Mouse (Mus musculus): ENCODE measurements around the gene Alg14. TPM values are rescaled to one million over a fixed set of nuclear protein-coding genes. Genes with fewer than 3 reads are reported as not detected.
A peak's percentile ranks its signal among the peaks of the same experiment; 100 is the strongest.

Gene Alg14
- polyA plus RNA-seq, 1 experiment from 2014 or later: 33.8 TPM

DNA sequence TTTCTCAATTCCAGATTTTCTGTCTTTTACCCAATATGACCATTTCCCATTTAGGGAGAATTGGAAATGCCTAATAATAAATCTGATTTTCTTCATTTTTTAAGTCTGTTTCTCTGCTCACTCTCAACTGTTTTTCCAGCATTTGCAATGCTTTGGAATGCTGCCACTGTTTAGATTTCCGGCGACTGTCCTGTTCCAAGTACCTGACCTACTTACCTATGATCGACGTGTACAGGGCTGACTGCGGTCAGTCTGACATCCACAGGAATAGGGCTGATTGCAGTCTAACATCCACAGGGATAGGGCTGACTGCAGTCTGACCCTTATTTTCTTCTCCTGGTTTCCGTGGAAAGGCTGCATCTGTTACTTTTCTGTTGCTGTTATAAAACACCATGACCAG, 6.4 kb upstream of the Alg14 start:
- no peaks in the 10 kb centered on the region for H3K4me1 ChIP-seq
- WGBS: 95% methylated on average over 6 of the region's 6 CpGs
- H3K4me2 ChIP-seq (replicated peaks): no peak overlapping the region
- no peaks in the 10 kb centered on the region for H3K27me3 ChIP-seq
- H3K9ac ChIP-seq (replicated peaks): no peak overlapping the region
- no peak for ATAC-seq (ENCODE audit: low FRiP score, low read depth)
- no peak overlapping the region for H3K27ac ChIP-seq (replicated peaks)
- H3K9me3 ChIP-seq: no peaks in the 10 kb centered on the region
- H3K4me3 ChIP-seq: no peak overlapping the region
- no peaks in the 10 kb centered on the region for H3K36me3 ChIP-seq

- Histone ChIP-seq H3K9me3 (no peaks in the 10 kb centered on the region), H3K4me3 (no peak overlapping the region), H3K9ac (replicated peaks) (no peak overlapping the region), H3K4me2 (replicated peaks) (no peak overlapping the region), H3K4me1 (no peaks in the 10 kb centered on the region; the same call in 1 of the 2 replicates), H3K36me3 (no peaks in the 10 kb centered on the region), H3K27me3 (no peaks in the 10 kb centered on the region), H3K27ac (replicated peaks) (no peak overlapping the region)
- no peak for ATAC-seq (ENCODE audit: low FRiP score, low read depth)
- 96% methylated on average over 2 of the region's 2 CpGs for WGBS
These were observed 4.4 kb upstream of the Alg14 start for GRCm38 (mm10) chr3:121287151-121287550.

- H3K4me3 ChIP-seq: peak overlapping the region; percentile 64; the same call in 1 of the 2 replicates
- peak overlapping the region; percentile 65; the same call in 1 of the 2 replicates for H3K9ac ChIP-seq (replicated peaks)
- peak overlapping the region; percentile 50 for H3K4me2 ChIP-seq (replicated peaks)
- no peak overlapping the region for H3K27ac ChIP-seq (replicated peaks)
- no peaks in the 10 kb centered on the region for H3K36me3 ChIP-seq
- H3K27me3 ChIP-seq: no peaks in the 10 kb centered on the region
- ATAC-seq (ENCODE audit: low FRiP score, low read depth): no peak
- 83% methylated on average over 8 of the region's 8 CpGs for WGBS
- peaks cover 7% of the 10 kb centered on the region for H3K4me1 ChIP-seq
- H3K9me3 ChIP-seq: no peaks in the 10 kb centered on the region
These were observed 892 bp upstream of the Alg14 start for GRCm38 (mm10) chr3:121290681-121291080.

GRCm38 (mm10) chr3:121291225-121291559, 381 bp upstream of the Alg14 start:
- Histone ChIP-seq H3K27me3 (no peaks in the 10 kb centered on the region), H3K4me1 (peaks cover 7% of the 10 kb centered on the region), H3K4me2 (replicated peaks) (peak overlapping the region; percentile 50), H3K9ac (replicated peaks) (peak overlapping the region; percentile 65; the same call in 1 of the 2 replicates), H3K36me3 (no peaks in the 10 kb centered on the region), H3K27ac (replicated peaks) (peak overlapping the region; percentile 93), H3K9me3 (no peaks in the 10 kb centered on the region), H3K4me3 (peak overlapping the region; percentile 64)
- WGBS: 7% methylated on average over 7 of the region's 7 CpGs
- ATAC-seq (ENCODE audit: low FRiP score, low read depth): no peak

- no peak for ATAC-seq (ENCODE audit: low FRiP score, low read depth)
- WGBS: 85% methylated on average over 2 of the region's 2 CpGs
These were observed 2.6 kb downstream of the Alg14 start for GRCm38 (mm10) chr3:121294200-121294599.

GRCm38 (mm10) chr3:121306641-121307040, 15.1 kb downstream of the Alg14 start:
- 93% methylated on average over 7 of the region's 7 CpGs for WGBS
- no peaks in the 10 kb centered on the region for H3K9me3 ChIP-seq
- ATAC-seq (ENCODE audit: low FRiP score, low read depth): 0 out of 2 replicates have a peak, but pooled peaks have one; percentile 38

More at GRCm38 (mm10) chr3:121294200-121294599, 2.6 kb downstream of the Alg14 start:
- Histone ChIP-seq H3K9ac (replicated peaks) (no peak overlapping the region), H3K27ac (replicated peaks) (no peak overlapping the region), H3K4me3 (no peak overlapping the region), H3K36me3 (no peaks in the 10 kb centered on the region), H3K27me3 (no peaks in the 10 kb centered on the region), H3K9me3 (no peaks in the 10 kb centered on the region), H3K4me1 (peaks cover 7% of the 10 kb centered on the region), H3K4me2 (replicated peaks) (no peak overlapping the region)

DNA sequence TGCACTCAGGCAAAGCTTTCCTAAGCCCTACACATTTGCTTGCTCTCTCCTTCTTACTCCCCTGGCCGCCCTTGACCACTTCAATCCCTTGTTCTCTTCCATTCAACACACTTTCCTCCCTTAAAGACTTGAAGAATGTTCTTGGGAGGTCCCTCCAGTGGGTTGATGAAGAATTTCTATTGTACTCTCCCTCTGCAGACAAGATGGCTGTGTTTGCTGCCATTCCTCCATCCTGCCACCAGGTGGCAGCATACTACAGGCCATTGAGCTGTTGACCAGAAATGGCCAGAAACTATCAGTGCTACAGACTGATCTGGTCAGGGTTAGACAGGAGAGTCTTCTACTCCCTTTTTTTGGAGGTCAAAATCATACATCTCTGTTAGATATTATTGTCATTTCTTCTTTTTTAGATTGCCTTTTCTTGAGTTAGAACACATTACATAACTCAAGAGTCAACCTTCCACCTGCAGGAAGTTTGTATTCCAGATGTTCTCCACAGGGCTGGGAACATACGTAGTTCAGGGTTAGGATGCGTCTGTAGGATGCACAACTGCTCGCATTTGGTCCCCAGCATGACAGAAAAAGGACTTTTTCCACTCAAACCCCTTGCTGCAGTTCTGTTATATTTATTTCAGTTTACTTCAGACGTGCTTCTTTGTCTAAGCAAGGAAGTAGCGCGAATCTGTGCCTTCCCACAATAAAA, 16.1 kb downstream of the Alg14 start:
- 76% methylated on average over 7 of the region's 7 CpGs for WGBS

More at GRCm38 (mm10) chr3:121306641-121307040, 15.1 kb downstream of the Alg14 start:
- H3K9ac ChIP-seq (replicated peaks): no peak overlapping the region
- no peaks in the 10 kb centered on the region for H3K27me3 ChIP-seq
- no peak overlapping the region for H3K27ac ChIP-seq (replicated peaks)
- H3K36me3 ChIP-seq: 0 out of 2 replicates have a peak, but pooled peaks cover 3% of the 10 kb centered on the region
- H3K4me3 ChIP-seq: no peak overlapping the region
- no peaks in the 10 kb centered on the region for H3K4me1 ChIP-seq
- no peak overlapping the region for H3K4me2 ChIP-seq (replicated peaks)

DNA sequence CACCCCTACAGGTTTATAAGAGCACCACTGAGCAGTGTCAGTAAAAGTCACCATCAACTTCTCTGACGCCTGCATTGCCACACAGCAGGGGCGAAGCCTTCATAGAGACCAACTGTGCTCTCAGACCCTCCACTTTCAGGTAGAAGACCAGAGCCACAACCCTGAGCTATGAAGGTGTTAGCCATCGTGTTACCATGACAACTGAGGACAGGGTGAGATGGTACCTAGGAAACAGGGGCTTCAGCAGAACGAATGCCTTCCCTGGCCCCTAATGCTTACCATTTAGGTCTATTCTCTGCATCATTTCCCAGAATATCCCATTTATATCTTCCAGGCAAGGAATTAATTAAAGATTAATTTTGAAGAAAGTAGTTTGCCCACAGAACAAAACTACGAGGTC, 17.4 kb downstream of the Alg14 start:
- Histone ChIP-seq H3K36me3 (0 out of 2 replicates have a peak, but pooled peaks cover 3% of the 10 kb centered on the region), H3K4me3 (no peak overlapping the region), H3K27me3 (no peaks in the 10 kb centered on the region), H3K9me3 (no peaks in the 10 kb centered on the region), H3K9ac (replicated peaks) (no peak overlapping the region), H3K27ac (replicated peaks) (no peak overlapping the region), H3K4me1 (peaks cover 4% of the 10 kb centered on the region; the same call in 1 of the 2 replicates), H3K4me2 (replicated peaks) (no peak overlapping the region)
- peak; percentile 20; the same call in 1 of the 2 replicates for ATAC-seq (ENCODE audit: low FRiP score, low read depth)
- WGBS: 83% methylated on average over 5 of the region's 5 CpGs

More for the DNA sequence above, 16.1 kb downstream of the Alg14 start:
- H3K9ac ChIP-seq (replicated peaks): no peak overlapping the region
- H3K27ac ChIP-seq (replicated peaks): no peak overlapping the region
- H3K36me3 ChIP-seq: 0 out of 2 replicates have a peak, but pooled peaks cover 3% of the 10 kb centered on the region
- H3K27me3 ChIP-seq: no peaks in the 10 kb centered on the region
- H3K4me2 ChIP-seq (replicated peaks): no peak overlapping the region
- H3K4me3 ChIP-seq: no peak overlapping the region
- H3K4me1 ChIP-seq: no peaks in the 10 kb centered on the region
- no peaks in the 10 kb centered on the region for H3K9me3 ChIP-seq
- ATAC-seq (ENCODE audit: low FRiP score, low read depth): peak; percentile 87

- Histone ChIP-seq H3K27ac (replicated peaks) (no peak overlapping the region), H3K9me3 (no peaks in the 10 kb centered on the region), H3K4me2 (replicated peaks) (no peak overlapping the region), H3K4me3 (no peak overlapping the region), H3K27me3 (no peaks in the 10 kb centered on the region), H3K36me3 (0 out of 2 replicates have a peak, but pooled peaks cover 3% of the 10 kb centered on the region), H3K9ac (replicated peaks) (no peak overlapping the region), H3K4me1 (peaks cover 4% of the 10 kb centered on the region; the same call in 1 of the 2 replicates)
- no peak for ATAC-seq (ENCODE audit: low FRiP score, low read depth)
- WGBS: 75% methylated on average over 4 of the region's 4 CpGs
These were observed 17.9 kb downstream of the Alg14 start for GRCm38 (mm10) chr3:121309429-121309828.

DNA sequence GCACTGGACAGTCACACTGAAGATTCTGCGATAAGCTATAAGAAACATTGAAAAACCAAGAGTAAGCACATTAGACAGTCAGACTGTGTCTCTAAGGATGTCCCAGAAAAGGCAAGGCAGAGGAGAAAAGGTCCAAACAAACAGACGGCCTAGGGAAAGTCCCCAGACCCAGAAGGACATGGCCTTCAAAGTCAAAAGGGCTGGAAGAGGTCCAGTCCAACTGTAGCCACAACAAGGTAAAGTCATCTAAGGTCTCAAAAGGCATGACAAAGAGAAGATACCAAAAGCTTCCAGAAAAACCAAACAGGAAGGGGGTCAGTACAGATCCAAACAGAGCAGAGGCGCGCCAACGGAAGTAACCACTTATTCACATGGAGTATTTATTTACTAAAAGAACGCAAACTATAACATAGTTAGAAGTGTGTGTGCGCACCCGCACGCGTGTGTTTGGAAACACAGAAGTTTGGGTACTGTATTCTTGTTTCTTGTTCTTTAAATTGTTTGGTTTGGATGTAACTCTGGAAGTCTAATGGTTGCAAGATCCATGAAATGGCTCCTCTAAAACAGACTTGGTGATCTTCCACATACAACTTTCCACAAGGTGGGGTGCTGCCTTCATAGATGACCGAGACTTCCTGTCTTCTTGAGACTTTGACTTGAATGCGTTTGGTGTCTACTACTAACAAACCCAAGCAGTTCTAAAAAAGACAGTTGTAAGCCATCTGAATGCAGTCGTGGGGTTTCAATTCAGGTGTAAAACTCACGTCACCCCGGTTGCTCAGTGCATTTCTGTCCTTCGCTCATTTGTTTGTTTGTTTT, 18.5 kb downstream of the Alg14 start:
- 91% methylated on average over 16 of the region's 16 CpGs for WGBS
- no peak overlapping the region for H3K27ac ChIP-seq (replicated peaks)

GRCm38 (mm10) chr3:121312426-121312825, 20.9 kb downstream of the Alg14 start:
- 90% methylated on average over 6 of the region's 6 CpGs for WGBS

More for the DNA sequence above, 18.5 kb downstream of the Alg14 start:
- Histone ChIP-seq H3K27me3 (no peaks in the 10 kb centered on the region), H3K4me3 (no peak overlapping the region), H3K36me3 (0 out of 2 replicates have a peak, but pooled peaks cover 3% of the 10 kb centered on the region), H3K9ac (replicated peaks) (no peak overlapping the region), H3K4me2 (replicated peaks) (no peak overlapping the region), H3K9me3 (no peaks in the 10 kb centered on the region), H3K4me1 (peaks cover 4% of the 10 kb centered on the region; the same call in 1 of the 2 replicates)
- ATAC-seq (ENCODE audit: low FRiP score, low read depth): no peak

DNA sequence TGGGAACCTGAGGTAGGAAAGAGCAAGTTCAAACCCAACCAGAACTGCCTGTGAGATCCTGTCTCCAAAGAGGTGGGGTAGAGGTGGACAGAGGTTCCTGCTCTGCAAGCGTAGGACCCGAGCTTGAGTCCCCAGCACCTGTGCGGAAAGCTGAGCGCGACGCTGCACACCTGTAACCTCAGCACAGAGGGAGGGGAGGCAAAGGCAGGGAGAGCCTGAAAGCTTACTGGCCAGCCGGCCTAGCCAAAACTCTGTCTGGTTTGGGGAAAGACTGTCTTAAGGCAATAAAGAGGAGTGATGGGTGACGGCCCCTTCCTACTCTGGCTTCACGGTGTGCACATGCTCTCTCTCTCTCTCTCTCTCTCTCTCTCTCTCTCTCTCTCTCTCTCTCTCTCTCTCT, 21.4 kb downstream of the Alg14 start:
- Histone ChIP-seq H3K27me3 (no peaks in the 10 kb centered on the region), H3K4me2 (replicated peaks) (no peak overlapping the region), H3K36me3 (no peaks in the 10 kb centered on the region), H3K9me3 (no peaks in the 10 kb centered on the region), H3K4me3 (no peak overlapping the region), H3K9ac (replicated peaks) (no peak overlapping the region), H3K27ac (replicated peaks) (no peak overlapping the region), H3K4me1 (peaks cover 4% of the 10 kb centered on the region; the same call in 1 of the 2 replicates)
- WGBS: 82% methylated on average over 8 of the region's 9 CpGs
- ATAC-seq (ENCODE audit: low FRiP score, low read depth): no peak

More at GRCm38 (mm10) chr3:121312426-121312825, 20.9 kb downstream of the Alg14 start:
- no peak overlapping the region for H3K9ac ChIP-seq (replicated peaks)
- ATAC-seq (ENCODE audit: low FRiP score, low read depth): no peak
- no peaks in the 10 kb centered on the region for H3K36me3 ChIP-seq
- H3K27ac ChIP-seq (replicated peaks): no peak overlapping the region
- peaks cover 4% of the 10 kb centered on the region; the same call in 1 of the 2 replicates for H3K4me1 ChIP-seq
- no peaks in the 10 kb centered on the region for H3K27me3 ChIP-seq
- no peak overlapping the region for H3K4me2 ChIP-seq (replicated peaks)
- no peaks in the 10 kb centered on the region for H3K9me3 ChIP-seq
- H3K4me3 ChIP-seq: no peak overlapping the region
